Mouse (Mus musculus): Measurements from ENCODE around the gene C1qtnf9. TPM values are rescaled to one million over a fixed set of nuclear protein-coding genes. Genes with fewer than 3 reads are reported as not detected.
A peak's percentile ranks its signal among the peaks of the same experiment; 100 is the strongest.

C1qtnf9 gene
- polyA plus RNA-seq, 1 experiment from 2014 or later = 0.56 TPM

GRCm38 (mm10) chr14:60746141-60746540 is 21.8 kb upstream of the C1qtnf9 start:
- Histone ChIP-seq H3K4me2 (replicated peaks; ENCODE audit: low read depth, low read length) (no peak overlapping the region), H3K36me3 (ENCODE audit: insufficient read depth, low read length) (peaks cover 43% of the 10 kb centered on the region), H3K9ac (replicated peaks; ENCODE audit: low read length) (no peak overlapping the region), H3K4me3 (ENCODE audit: low read length) (no peak overlapping the region), H3K27me3 (ENCODE audit: insufficient read depth, low read length) (no peaks in the 10 kb centered on the region), H3K27ac (ENCODE audit: low read length) (no peak overlapping the region), H3K9me3 (ENCODE audit: low read length) (no peaks in the 10 kb centered on the region), H3K4me1 (ENCODE audit: insufficient read depth, low read length) (peaks cover 8% of the 10 kb centered on the region)
- ATAC-seq (ENCODE audit: low FRiP score, low TSS enrichment) = no peak
- 95% methylated on average over 10 of the region's 10 CpGs for WGBS

- Histone ChIP-seq H3K4me2 (replicated peaks; ENCODE audit: low read depth, low read length) (no peak overlapping the region), H3K4me1 (ENCODE audit: insufficient read depth, low read length) (peaks cover 4% of the 10 kb centered on the region; the same call in 1 of the 2 replicates), H3K27ac (ENCODE audit: low read length) (no peak overlapping the region), H3K9ac (replicated peaks; ENCODE audit: low read length) (no peak overlapping the region), H3K36me3 (ENCODE audit: insufficient read depth, low read length) (peaks cover 50% of the 10 kb centered on the region), H3K4me3 (ENCODE audit: low read length) (no peak overlapping the region), H3K27me3 (ENCODE audit: insufficient read depth, low read length) (no peaks in the 10 kb centered on the region), H3K9me3 (ENCODE audit: low read length) (no peaks in the 10 kb centered on the region)
- ATAC-seq (ENCODE audit: low FRiP score, low TSS enrichment) = no peak
- 89% methylated on average over 21 of the region's 21 CpGs for WGBS
These were observed 20.6 kb upstream of the C1qtnf9 start for GRCm38 (mm10) chr14:60747154-60747870.

- no peak for ATAC-seq (ENCODE audit: low FRiP score, low TSS enrichment)
- Histone ChIP-seq H3K4me2 (replicated peaks; ENCODE audit: low read depth, low read length) (no peak overlapping the region), H3K36me3 (ENCODE audit: insufficient read depth, low read length) (peaks cover 60% of the 10 kb centered on the region), H3K4me1 (ENCODE audit: insufficient read depth, low read length) (peaks cover 3% of the 10 kb centered on the region; the same call in 1 of the 2 replicates), H3K27ac (ENCODE audit: low read length) (no peak overlapping the region), H3K9me3 (ENCODE audit: low read length) (no peaks in the 10 kb centered on the region), H3K27me3 (ENCODE audit: insufficient read depth, low read length) (no peaks in the 10 kb centered on the region), H3K9ac (replicated peaks; ENCODE audit: low read length) (no peak overlapping the region), H3K4me3 (ENCODE audit: low read length) (no peak overlapping the region)
- 79% methylated on average over 12 of the region's 12 CpGs for WGBS
These were observed 18.1 kb upstream of the C1qtnf9 start for GRCm38 (mm10) chr14:60749880-60750279.

- H3K4me1 ChIP-seq (ENCODE audit: insufficient read depth, low read length) = no peaks in the 10 kb centered on the region
- 91% methylated on average over 16 of the region's 16 CpGs for WGBS
- no peak for ATAC-seq (ENCODE audit: low FRiP score, low TSS enrichment)
- no peak overlapping the region for H3K9ac ChIP-seq (replicated peaks; ENCODE audit: low read length)
- H3K4me2 ChIP-seq (replicated peaks; ENCODE audit: low read depth, low read length) = no peak overlapping the region
- H3K27ac ChIP-seq (ENCODE audit: low read length) = no peak overlapping the region
- H3K4me3 ChIP-seq (ENCODE audit: low read length) = no peak overlapping the region
- H3K27me3 ChIP-seq (ENCODE audit: insufficient read depth, low read length) = no peaks in the 10 kb centered on the region
- no peaks in the 10 kb centered on the region for H3K9me3 ChIP-seq (ENCODE audit: low read length)
- H3K36me3 ChIP-seq (ENCODE audit: insufficient read depth, low read length) = peaks cover 58% of the 10 kb centered on the region
These were observed 16.4 kb upstream of the C1qtnf9 start for GRCm38 (mm10) chr14:60751581-60751980.

- no peak overlapping the region for H3K4me3 ChIP-seq (ENCODE audit: low read length)
- H3K4me2 ChIP-seq (replicated peaks; ENCODE audit: low read depth, low read length) = no peak overlapping the region
- H3K36me3 ChIP-seq (ENCODE audit: insufficient read depth, low read length) = peaks cover 60% of the 10 kb centered on the region
- no peak for ATAC-seq (ENCODE audit: low FRiP score, low TSS enrichment)
- H3K4me1 ChIP-seq (ENCODE audit: insufficient read depth, low read length) = no peaks in the 10 kb centered on the region
- no peak overlapping the region for H3K9ac ChIP-seq (replicated peaks; ENCODE audit: low read length)
- no peak overlapping the region for H3K27ac ChIP-seq (ENCODE audit: low read length)
- no peaks in the 10 kb centered on the region for H3K9me3 ChIP-seq (ENCODE audit: low read length)
- H3K27me3 ChIP-seq (ENCODE audit: insufficient read depth, low read length) = no peaks in the 10 kb centered on the region
- 84% methylated on average over 14 of the region's 14 CpGs for WGBS
These were observed 14.8 kb upstream of the C1qtnf9 start for GRCm38 (mm10) chr14:60752892-60753800.

GRCm38 (mm10) chr14:60753801-60754126 is 14.2 kb upstream of the C1qtnf9 start:
- ATAC-seq (ENCODE audit: low FRiP score, low TSS enrichment) = no peak
- H3K9me3 ChIP-seq (ENCODE audit: low read length) = no peaks in the 10 kb centered on the region
- H3K27ac ChIP-seq (ENCODE audit: low read length) = no peak overlapping the region
- H3K4me2 ChIP-seq (replicated peaks; ENCODE audit: low read depth, low read length) = no peak overlapping the region
- 93% methylated on average over 10 of the region's 10 CpGs for WGBS
- no peaks in the 10 kb centered on the region for H3K27me3 ChIP-seq (ENCODE audit: insufficient read depth, low read length)
- H3K9ac ChIP-seq (replicated peaks; ENCODE audit: low read length) = no peak overlapping the region
- H3K4me3 ChIP-seq (ENCODE audit: low read length) = no peak overlapping the region
- no peaks in the 10 kb centered on the region for H3K4me1 ChIP-seq (ENCODE audit: insufficient read depth, low read length)
- peaks cover 62% of the 10 kb centered on the region for H3K36me3 ChIP-seq (ENCODE audit: insufficient read depth, low read length)

GRCm38 (mm10) chr14:60754656-60755055 is 13.3 kb upstream of the C1qtnf9 start:
- H3K27ac ChIP-seq (ENCODE audit: low read length) = no peak overlapping the region
- H3K9ac ChIP-seq (replicated peaks; ENCODE audit: low read length) = no peak overlapping the region
- no peak overlapping the region for H3K4me3 ChIP-seq (ENCODE audit: low read length)
- H3K36me3 ChIP-seq (ENCODE audit: insufficient read depth, low read length) = peaks cover 61% of the 10 kb centered on the region
- H3K4me2 ChIP-seq (replicated peaks; ENCODE audit: low read depth, low read length) = no peak overlapping the region
- no peaks in the 10 kb centered on the region for H3K27me3 ChIP-seq (ENCODE audit: insufficient read depth, low read length)
- H3K4me1 ChIP-seq (ENCODE audit: insufficient read depth, low read length) = no peaks in the 10 kb centered on the region
- no peak for ATAC-seq (ENCODE audit: low FRiP score, low TSS enrichment)
- 92% methylated on average over 5 of the region's 5 CpGs for WGBS
- no peaks in the 10 kb centered on the region for H3K9me3 ChIP-seq (ENCODE audit: low read length)

- Histone ChIP-seq H3K27me3 (ENCODE audit: insufficient read depth, low read length) (no peaks in the 10 kb centered on the region), H3K4me3 (ENCODE audit: low read length) (no peak overlapping the region), H3K9me3 (ENCODE audit: low read length) (no peaks in the 10 kb centered on the region), H3K9ac (replicated peaks; ENCODE audit: low read length) (no peak overlapping the region), H3K4me1 (ENCODE audit: insufficient read depth, low read length) (no peaks in the 10 kb centered on the region), H3K4me2 (replicated peaks; ENCODE audit: low read depth, low read length) (no peak overlapping the region), H3K27ac (ENCODE audit: low read length) (no peak overlapping the region), H3K36me3 (ENCODE audit: insufficient read depth, low read length) (peaks cover 65% of the 10 kb centered on the region)
- 71% methylated on average over 15 of the region's 15 CpGs for WGBS
- ATAC-seq (ENCODE audit: low FRiP score, low TSS enrichment) = peak; percentile 47; the same call in 1 of the 2 replicates
These were observed 11.7 kb upstream of the C1qtnf9 start for GRCm38 (mm10) chr14:60756271-60756670.

- WGBS = 98% methylated on average over 8 of the region's 8 CpGs
- no peak for ATAC-seq (ENCODE audit: low FRiP score, low TSS enrichment)
- Histone ChIP-seq H3K36me3 (ENCODE audit: insufficient read depth, low read length) (peaks cover 64% of the 10 kb centered on the region), H3K4me2 (replicated peaks; ENCODE audit: low read depth, low read length) (no peak overlapping the region), H3K9me3 (ENCODE audit: low read length) (no peaks in the 10 kb centered on the region), H3K27me3 (ENCODE audit: insufficient read depth, low read length) (no peaks in the 10 kb centered on the region), H3K4me3 (ENCODE audit: low read length) (no peak overlapping the region), H3K9ac (replicated peaks; ENCODE audit: low read length) (no peak overlapping the region), H3K4me1 (ENCODE audit: insufficient read depth, low read length) (no peaks in the 10 kb centered on the region), H3K27ac (ENCODE audit: low read length) (no peak overlapping the region)
These were observed 10.7 kb upstream of the C1qtnf9 start for GRCm38 (mm10) chr14:60757265-60757664.

GRCm38 (mm10) chr14:60757722-60758121 is 10.2 kb upstream of the C1qtnf9 start:
- Histone ChIP-seq H3K27ac (ENCODE audit: low read length) (no peak overlapping the region), H3K36me3 (ENCODE audit: insufficient read depth, low read length) (peaks cover 64% of the 10 kb centered on the region), H3K9ac (replicated peaks; ENCODE audit: low read length) (no peak overlapping the region), H3K4me2 (replicated peaks; ENCODE audit: low read depth, low read length) (no peak overlapping the region), H3K27me3 (ENCODE audit: insufficient read depth, low read length) (no peaks in the 10 kb centered on the region), H3K4me3 (ENCODE audit: low read length) (no peak overlapping the region), H3K4me1 (ENCODE audit: insufficient read depth, low read length) (0 out of 2 replicates have a peak, but pooled peaks cover 2% of the 10 kb centered on the region), H3K9me3 (ENCODE audit: low read length) (no peaks in the 10 kb centered on the region)
- no peak for ATAC-seq (ENCODE audit: low FRiP score, low TSS enrichment)
- WGBS = 92% methylated on average over 7 of the region's 7 CpGs
